Mouse (Mus musculus) liver, embryonic 14.5 days (tissue): ENCODE measurements around the gene Slc13a1. TPM values are rescaled to one million over a fixed set of nuclear protein-coding genes. Genes with fewer than 3 reads are reported as not detected.
"Not testable (repeated sequence)": the region's sequence is repeated elsewhere in the genome, so short reads cannot be mapped to it uniquely, and the experiment has no call there.

Experiments used
- ATAC-seq: fragments of 200-750 bp; cut with Nextera tagmentation; 2 replicates; pipeline ENCODE4 v1.8.0; 2017; ENCODE audit warnings: moderate number of reproducible peaks, mild to moderate bottlenecking, moderate library complexity; ENCODE audit not compliant: insufficient read depth
- DNase-seq, 3 experiments: peaks; one replicate each; pipeline ENCODE4 v3.0.0-alpha.2; 2012 to 2013; ENCODE audit warnings: low read depth in 3 of 3, low spot score in 3 of 3
- H3K27ac ChIP-seq: fragments of 300-500 bp; sonication (generic); 2 replicates; pipeline ENCODE4 v1.5.1; 2014; ENCODE audit warnings: moderate library complexity, mild to moderate bottlenecking, control low read depth, inconsistent platforms
- H3K27me3 ChIP-seq: fragments of 300-500 bp; sonication (generic); 2 replicates; pipeline ENCODE4 v1.6.1; 2014; ENCODE audit warnings: mild to moderate bottlenecking, low read length, moderate library complexity; ENCODE audit not compliant: control insufficient read depth, insufficient read depth
- H3K36me3 ChIP-seq: fragments of 300-500 bp; sonication (generic); replicated peaks from 2 replicates; pipeline ENCODE4 v1.6.1; 2014; ENCODE audit warnings: low read depth; ENCODE audit not compliant: control insufficient read depth, insufficient read depth
- H3K4me1 ChIP-seq, 2 experiments: fragments of 200-500 bp in 1 of 2; fragments of 300-500 bp in 1 of 2; sonication (generic) in 1 of 2; replicated peaks; 2 replicates each; pipeline ENCODE4 v1.6.1; 2012 to 2014; ENCODE audit warnings: antibody characterized with exemption in 1 of 2, inconsistent platforms in 1 of 2, low read length in 1 of 2; ENCODE audit not compliant: control insufficient read depth in 2 of 2, insufficient read depth in 2 of 2
- H3K4me2 ChIP-seq: fragments of 300-500 bp; sonication (generic); 2 replicates; pipeline ENCODE4 v1.6.1; 2014; ENCODE audit warnings: low read depth, mild to moderate bottlenecking, control low read depth, moderate library complexity
- H3K4me3 ChIP-seq, 2 experiments: fragments of 200-500 bp in 1 of 2; fragments of 300-500 bp in 1 of 2; sonication (generic) in 1 of 2; 2 replicates each; pipeline ENCODE4 v1.5.1; 2012 to 2014; ENCODE audit warnings: low read depth in 2 of 2, low read length in 2 of 2, mild to moderate bottlenecking in 2 of 2, control low read depth in 1 of 2, inconsistent platforms in 1 of 2, moderate library complexity in 1 of 2; ENCODE audit not compliant: insufficient read depth in 1 of 2
- H3K9ac ChIP-seq: fragments of 300-500 bp; sonication (generic); replicated peaks from 2 replicates; pipeline ENCODE4 v1.6.1; 2014; ENCODE audit warnings: mild to moderate bottlenecking, control low read depth, moderate library complexity
- H3K9me3 ChIP-seq: fragments of 300-500 bp; sonication (generic); 2 replicates; pipeline ENCODE4 v1.6.1; 2016; ENCODE audit warnings: low read length, mixed read lengths; ENCODE audit not compliant: control insufficient read depth
- CTCF ChIP-seq: IDR thresholded peaks from 2 replicates; pipeline ENCODE4 v1.5.1; 2016; ENCODE audit warnings: antibody characterized with exemption, low read depth, control low read depth
- EP300 ChIP-seq: IDR thresholded peaks from 2 replicates; pipeline ENCODE4 v1.6.1; 2016; ENCODE audit warnings: antibody characterized with exemption, low read depth
- whole genome bisulfite sequencing: fragments of 180-500 bp; shearing (Covaris S2); extraction: QIAGEN DNeasy Blood & Tissue Kit; methylation state at CpG from one replicate; pipeline ENCODE4 v1.1.7; 2014; ENCODE audit not compliant: insufficient replicate concordance; 5-methylcytosine and 5-hydroxymethylcytosine counted together
- polyA plus RNA-seq, 2 experiments: library from polyadenylated mRNA; depleted of rRNA in 1 of 2; stranded (reverse) in 1 of 2; unstranded in 1 of 2; fragments of >200 nt; fragmentation: Nextera tagmentation in 1 of 2; extraction: Ambion mirVana in 1 of 2; gene quantifications; 2 replicates each; pipeline versions ENCODE4 v1.2.1 to v1.2.3; 2012 to 2014

Slc13a1 gene
- polyA plus RNA-seq (2012; rRNA removed) (not detected in 2 replicates), polyA plus RNA-seq (2014; fragmentation: Nextera tagmentation; extraction: Ambion mirVana) (not detected in 2 replicates)

DNA sequence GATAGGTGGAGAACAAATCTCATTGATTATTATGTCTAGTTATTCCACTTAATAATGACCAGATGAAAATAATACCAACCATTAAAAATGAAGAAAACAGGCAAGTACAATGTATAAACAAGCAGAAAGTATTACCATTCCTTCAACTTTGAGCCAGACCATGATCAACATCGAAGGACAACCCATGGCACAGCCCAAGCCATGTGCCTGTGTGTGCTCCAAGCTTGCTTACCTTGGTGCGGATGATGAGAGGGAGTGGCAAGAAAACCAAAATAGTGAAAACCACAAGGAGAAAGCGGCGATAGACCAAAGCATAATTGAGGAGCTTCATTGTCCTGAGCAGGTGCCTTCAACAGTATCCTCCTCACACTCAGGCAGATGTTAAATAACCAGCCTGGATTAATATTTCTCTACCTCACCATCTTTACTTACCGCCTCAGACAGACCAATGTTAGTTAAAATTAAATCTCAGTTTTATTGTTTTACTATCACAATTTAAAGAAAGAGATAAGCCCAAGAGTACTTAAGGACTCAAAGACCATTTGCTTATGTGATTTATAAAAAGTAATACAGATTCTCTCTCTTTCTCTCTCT, at the start of gene Slc13a1:
TSS of gene Slc13a1 (minus strand) at position 359 of the 594 bp plus-strand sequence.
- 56% methylated on average over 5 of the region's 5 CpGs for WGBS
- ATAC-seq (no peak), DNase-seq (no peak)
- no peaks in the 10 kb centered on the region for H3K27me3 ChIP-seq
- H3K4me1 ChIP-seq, result no peaks in the 10 kb centered on the region
- H3K36me3 ChIP-seq, result no peaks in the 10 kb centered on the region
- TF ChIP-seq EP300, result no peak
- TF ChIP-seq CTCF, result no peak
- no peak within 1 kb of the TSS for H3K4me3 ChIP-seq
- no peaks in the 10 kb centered on the region for H3K9me3 ChIP-seq
- H3K4me2 ChIP-seq, result no peak within 1 kb of the TSS
- no peak within 1 kb of the TSS for H3K27ac ChIP-seq
- H3K9ac ChIP-seq, result no peak within 1 kb of the TSS

DNA sequence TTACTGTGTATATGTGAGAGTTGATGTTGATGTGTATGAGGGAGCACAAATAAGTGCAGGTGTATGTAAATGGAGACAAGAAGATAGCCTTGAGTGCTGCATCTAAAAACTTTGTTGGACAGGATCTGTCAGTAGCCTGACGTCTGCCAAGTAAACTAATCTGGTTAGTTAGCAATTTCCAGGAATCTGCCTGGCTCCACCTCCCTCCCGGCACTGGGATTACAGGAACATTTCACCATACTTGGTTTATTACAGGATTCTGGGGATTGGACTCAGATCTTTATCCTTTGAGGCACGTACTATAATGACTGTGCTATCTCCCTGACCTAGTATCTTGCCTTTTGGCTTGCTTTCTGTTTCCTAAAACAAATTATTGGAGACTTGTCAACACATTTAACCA, 40.0 kb upstream of the Slc13a1 start:
- Histone ChIP-seq H3K9me3 (no peaks in the 10 kb centered on the region), H3K27ac (no peak overlapping the region), H3K9ac (no peak overlapping the region), H3K4me2 (no peak overlapping the region), H3K27me3 (no peaks in the 10 kb centered on the region), H3K4me3 (no peak overlapping the region), H3K36me3 (no peaks in the 10 kb centered on the region), H3K4me1 (no peaks in the 10 kb centered on the region)
- DNase-seq (no peak), ATAC-seq (no peak)
- 49% methylated on average over 3 of the region's 3 CpGs for WGBS
- TF ChIP-seq EP300 (no peak), CTCF (no peak)

DNA sequence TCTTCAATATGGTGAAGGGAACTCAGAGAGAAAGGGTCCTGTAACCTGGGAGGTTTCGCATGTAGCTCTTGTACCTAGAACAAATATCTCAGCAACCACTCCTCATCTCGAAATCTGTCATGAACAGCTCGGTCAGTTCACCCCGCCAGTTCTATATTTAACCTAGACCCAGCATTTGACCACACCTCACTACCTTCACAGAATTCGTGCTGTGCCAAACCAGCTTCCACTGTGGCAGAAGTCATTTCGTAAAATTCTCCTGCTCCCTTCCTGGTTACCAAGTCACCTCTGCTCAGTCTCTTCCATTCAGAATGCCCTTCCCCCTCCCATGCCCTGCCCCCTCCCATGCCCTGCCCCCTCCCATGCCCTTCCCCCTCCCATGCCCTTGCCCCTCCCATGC, 34.3 kb upstream of the Slc13a1 start:
- TF ChIP-seq EP300 (no peak), CTCF (no peak)
- DNase-seq (no peak), ATAC-seq (no peak)
- H3K4me1 ChIP-seq, result no peaks in the 10 kb centered on the region
- no peaks in the 10 kb centered on the region for H3K27me3 ChIP-seq
- no peak overlapping the region for H3K9ac ChIP-seq
- H3K36me3 ChIP-seq, result no peaks in the 10 kb centered on the region
- H3K9me3 ChIP-seq, result no peaks in the 10 kb centered on the region
- H3K4me2 ChIP-seq, result no peak overlapping the region
- no peak overlapping the region for H3K27ac ChIP-seq
- H3K4me3 ChIP-seq, result no peak overlapping the region
- WGBS, result 62% methylated on average over 6 of the region's 6 CpGs

DNA sequence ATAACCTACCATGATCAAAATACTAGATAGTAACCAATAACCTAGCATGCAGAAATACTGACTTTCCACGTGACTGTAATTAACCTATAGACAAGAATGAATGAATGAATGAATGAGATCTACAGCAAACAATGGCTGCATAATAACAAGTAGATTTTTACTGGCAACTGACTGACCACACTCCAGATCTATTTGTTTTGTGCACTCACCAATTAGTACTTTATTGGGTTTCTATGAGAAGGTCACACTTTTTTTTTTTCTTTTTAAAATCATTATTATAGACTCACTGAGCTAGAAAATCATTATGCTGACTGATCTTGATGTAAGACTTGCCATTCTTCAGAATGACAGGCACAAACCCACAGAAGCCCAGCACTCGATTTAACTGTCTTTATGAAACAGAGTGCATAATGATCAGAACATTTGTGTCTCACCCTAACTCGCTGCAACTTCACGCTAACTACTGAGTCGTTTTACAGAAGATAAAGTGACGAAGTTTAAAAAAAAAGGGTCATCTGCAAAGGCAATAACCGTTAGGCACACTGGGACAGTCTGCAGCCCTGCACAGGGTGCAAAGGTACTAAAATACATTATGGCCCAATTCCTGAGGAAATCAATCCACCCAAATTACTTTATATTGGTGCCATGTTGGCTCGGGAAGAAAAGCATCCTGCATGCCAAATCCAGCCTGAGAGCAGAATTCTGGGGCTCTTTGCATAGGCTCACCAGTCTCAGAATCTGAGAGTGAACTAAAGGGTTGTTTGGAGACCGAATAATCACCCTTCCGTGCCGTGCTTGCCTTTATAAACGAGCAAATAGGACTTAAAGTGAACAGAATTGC, 33.0 kb upstream of the Slc13a1 start:
- Histone ChIP-seq H3K27ac (no peak overlapping the region), H3K4me3 (no peak overlapping the region), H3K9ac (no peak overlapping the region), H3K27me3 (no peaks in the 10 kb centered on the region), H3K9me3 (no peaks in the 10 kb centered on the region), H3K4me1 (no peaks in the 10 kb centered on the region), H3K4me2 (no peak overlapping the region), H3K36me3 (no peaks in the 10 kb centered on the region)
- TF ChIP-seq CTCF (no peak), EP300 (no peak)
- 52% methylated on average over 12 of the region's 12 CpGs for WGBS
- ATAC-seq, result no peak
- DNase-seq, result no peak

DNA sequence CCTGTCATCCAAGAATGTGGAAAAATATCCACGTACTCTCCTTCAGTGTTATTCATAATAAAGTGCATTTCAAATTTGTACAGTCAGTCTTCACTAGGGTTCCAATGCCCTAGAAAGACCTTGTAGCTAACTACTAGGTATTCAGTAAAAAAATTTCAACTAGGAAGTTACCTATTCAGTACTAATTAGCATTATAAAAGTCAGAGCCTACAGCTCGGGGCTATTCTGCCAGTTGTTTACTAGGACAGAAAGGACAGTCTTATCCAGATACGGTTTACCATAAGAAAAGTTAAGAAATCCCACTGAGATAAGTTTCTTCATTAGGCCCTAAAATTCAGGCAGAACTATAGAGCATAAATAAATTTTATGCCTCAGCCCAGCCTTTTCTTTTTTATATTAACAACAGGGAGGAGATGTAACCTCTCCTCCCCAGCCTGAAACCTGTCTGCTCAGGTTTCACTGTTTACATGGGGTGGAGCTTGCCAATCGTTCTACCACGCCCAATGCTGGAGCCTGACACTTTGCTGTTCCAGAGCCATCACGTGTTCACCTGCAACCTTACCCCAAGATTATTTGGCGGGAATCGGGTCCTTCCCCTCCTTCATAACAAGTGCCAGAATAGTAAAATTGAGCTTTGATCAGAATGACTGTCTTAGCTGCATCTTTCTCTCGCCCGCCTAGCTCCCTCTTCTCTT, 29.8 kb upstream of the Slc13a1 start:
- ATAC-seq, H3K4me1 ChIP-seq, H3K9me3 ChIP-seq, H3K27me3 ChIP-seq, H3K27ac ChIP-seq, H3K9ac ChIP-seq, H3K4me3 ChIP-seq, H3K4me2 ChIP-seq, DNase-seq, H3K36me3 ChIP-seq: not testable (repeated sequence)
- WGBS, result 64% methylated on average over 10 of the region's 10 CpGs

DNA sequence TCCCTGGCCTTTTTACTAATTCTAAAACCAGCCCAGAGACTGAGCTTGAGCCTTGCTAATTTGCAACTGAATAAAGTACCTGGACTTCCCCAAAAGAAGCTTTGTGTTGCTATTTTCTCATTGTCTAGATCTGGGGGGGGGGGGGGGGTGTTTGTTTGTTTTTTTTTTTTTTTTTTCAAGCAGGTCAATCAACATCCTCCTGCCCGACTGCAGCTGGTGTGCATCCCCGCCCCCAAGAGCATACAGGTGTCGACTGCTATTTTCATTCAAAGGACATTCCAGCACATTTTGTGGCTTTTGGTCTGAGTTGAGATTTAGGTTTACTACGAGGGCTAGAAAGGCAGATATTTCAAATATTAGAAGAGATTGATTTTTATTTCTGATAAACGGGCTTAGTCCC, 28.5 kb upstream of the Slc13a1 start:
- 55% methylated on average over 5 of the region's 5 CpGs for WGBS
- not testable (repeated sequence) for H3K36me3 ChIP-seq, H3K9ac ChIP-seq, H3K27ac ChIP-seq, H3K4me3 ChIP-seq, H3K9me3 ChIP-seq, H3K4me1 ChIP-seq, DNase-seq, H3K4me2 ChIP-seq, ATAC-seq, H3K27me3 ChIP-seq
